Mouse (Mus musculus) MEL (cell line): ENCODE measurements at regions not wholly inside any gene's neighbourhood (a gene's known extent, or its start where the extent isn't known, plus 50 kb on each side); places are given as distances from the start of the nearest gene placed in this dataset.

Experiments
- DNase-seq: peaks from one replicate; pipeline ENCODE4 v3.0.0; 2011; ENCODE audit warnings: low read depth, low spot score
- H3K27ac ChIP-seq: 2 replicates; pipeline ENCODE4 v1.5.1; 2012; ENCODE audit warnings: low read depth, mild to moderate bottlenecking, control low read depth, low read length, moderate library complexity; ENCODE audit not compliant: control insufficient read depth
- H3K27me3 ChIP-seq, 2 experiments: fragments of 150-350 bp in 1 of 2; sonication (generic) in 1 of 2; 2 replicates each; pipeline ENCODE4 v1.6.1; 2012; ENCODE audit warnings: low read length in 2 of 2, mild to moderate bottlenecking in 2 of 2, improper control_type of control experiment in 1 of 2, moderate library complexity in 1 of 2; ENCODE audit not compliant: insufficient read depth in 2 of 2, control insufficient read depth in 1 of 2
- H3K36me3 ChIP-seq, 2 experiments: 2 replicates each; pipeline ENCODE4 v1.6.1; 2012 to 2014; ENCODE audit warnings: low read length in 2 of 2, improper control_type of control experiment in 1 of 2, inconsistent platforms in 1 of 2, mild to moderate bottlenecking in 1 of 2; ENCODE audit not compliant: insufficient read depth in 2 of 2, control insufficient read depth in 1 of 2
- H3K4me1 ChIP-seq, 2 experiments: fragments of 150-350 bp in 1 of 2; sonication (generic) in 1 of 2; 2 replicates each; pipeline ENCODE4 v1.6.1; 2012; ENCODE audit warnings: low read length in 2 of 2, improper control_type of control experiment in 1 of 2, mild to moderate bottlenecking in 1 of 2; ENCODE audit not compliant: insufficient read depth in 2 of 2, control insufficient read depth in 1 of 2
- H3K4me3 ChIP-seq, 2 experiments: fragments of 150-350 bp in 1 of 2; sonication (generic) in 1 of 2; 2 replicates each; pipeline ENCODE4 v1.5.1; 2012; ENCODE audit warnings: low read depth in 2 of 2, low read length in 2 of 2, mild to moderate bottlenecking in 2 of 2, moderate library complexity in 2 of 2, control low read depth in 1 of 2, improper control_type of control experiment in 1 of 2; ENCODE audit not compliant: control insufficient read depth in 1 of 2, insufficient read depth in 1 of 2
- H3K79me2 ChIP-seq: 2 replicates; pipeline ENCODE4 v1.6.1; 2012; ENCODE audit warnings: mild to moderate bottlenecking, low read length, moderate library complexity; ENCODE audit not compliant: control insufficient read depth, poor library complexity, insufficient read depth
- H3K9ac ChIP-seq: 2 replicates; pipeline ENCODE4 v1.6.1; 2012; ENCODE audit warnings: low read depth, mild to moderate bottlenecking, control low read depth, low read length, moderate library complexity; ENCODE audit not compliant: control insufficient read depth, poor library complexity, severe bottlenecking
- H3K9me3 ChIP-seq: fragments of 150-350 bp; sonication (generic); replicated peaks from 2 replicates; pipeline ENCODE4 v1.6.1; 2012; ENCODE audit warnings: mild to moderate bottlenecking, low read length, improper control_type of control experiment, moderate library complexity; ENCODE audit not compliant: insufficient read depth
- CHD1 ChIP-seq: IDR thresholded peaks from 2 replicates; pipeline ENCODE4 v1.6.1; 2012; ENCODE audit warnings: low read depth, mild to moderate bottlenecking, inconsistent platforms, low read length, improper control_type of control experiment
- CHD2 ChIP-seq: IDR thresholded peaks from 2 replicates; pipeline ENCODE4 v1.6.1; 2011; ENCODE audit warnings: low read length, improper control_type of control experiment
- E2F4 ChIP-seq: IDR thresholded peaks from 2 replicates; pipeline ENCODE4 v1.6.1; 2011; ENCODE audit warnings: low read depth, low read length, improper control_type of control experiment, borderline replicate concordance
- ELF1 ChIP-seq: IDR thresholded peaks from 2 replicates; pipeline ENCODE4 v1.6.1; 2014; ENCODE audit warnings: low read depth, mild to moderate bottlenecking, inconsistent platforms, low read length, improper control_type of control experiment, moderate library complexity
- EP300 ChIP-seq, 2 experiments: IDR thresholded peaks; 2 replicates each; pipeline ENCODE4 v1.6.1; 2011; ENCODE audit warnings: improper control_type of control experiment in 2 of 2, low read length in 2 of 2, low read depth in 1 of 2, mild to moderate bottlenecking in 1 of 2
- GATA1 ChIP-seq: IDR thresholded peaks from 2 replicates; pipeline ENCODE4 v1.6.1; 2011; ENCODE audit warnings: low read depth, low read length, improper control_type of control experiment
- HCFC1 ChIP-seq: IDR thresholded peaks from 2 replicates; pipeline ENCODE4 v1.6.1; 2012; ENCODE audit warnings: low read depth, mild to moderate bottlenecking, inconsistent platforms, low read length, improper control_type of control experiment, moderate library complexity
- JUND ChIP-seq: IDR thresholded peaks from 2 replicates; pipeline ENCODE4 v1.6.1; 2011; ENCODE audit warnings: low read depth, mild to moderate bottlenecking, improper control_type of control experiment, low read length
- KAT2A ChIP-seq: conservative IDR thresholded peaks from 2 replicates; pipeline ENCODE4 v1.6.1; 2012; ENCODE audit warnings: low read depth, low read length, improper control_type of control experiment, inconsistent platforms
- MAX ChIP-seq: IDR thresholded peaks from 2 replicates; pipeline ENCODE4 v1.6.1; 2011; ENCODE audit warnings: low read length, improper control_type of control experiment
- MAZ ChIP-seq: IDR thresholded peaks from 2 replicates; pipeline ENCODE4 v1.6.1; 2012; ENCODE audit warnings: low read depth, mild to moderate bottlenecking, inconsistent platforms, low read length, improper control_type of control experiment
- MYB ChIP-seq: IDR thresholded peaks from 2 replicates; pipeline ENCODE4 v1.6.1; 2011; ENCODE audit warnings: mild to moderate bottlenecking, low read depth, low read length, improper control_type of control experiment
- NELFE ChIP-seq: IDR thresholded peaks from 2 replicates; pipeline ENCODE4 v1.6.1; 2011; ENCODE audit warnings: low read depth, low read length, improper control_type of control experiment
- POLR2A ChIP-seq, 2 experiments: IDR thresholded peaks; 2 replicates each; pipeline ENCODE4 v1.6.1; 2011 to 2012; ENCODE audit warnings: low read length in 2 of 2, mild to moderate bottlenecking in 2 of 2, control low read depth in 1 of 2, improper control_type of control experiment in 1 of 2, low read depth in 1 of 2, moderate library complexity in 1 of 2; ENCODE audit not compliant: control insufficient read depth in 1 of 2, insufficient read depth in 1 of 2, poor library complexity in 1 of 2
- RAD21 ChIP-seq: IDR thresholded peaks from 2 replicates; pipeline ENCODE4 v1.6.1; 2011; ENCODE audit warnings: mild to moderate bottlenecking, low read depth, low read length, improper control_type of control experiment
- RCOR1 ChIP-seq: IDR thresholded peaks from 2 replicates; pipeline ENCODE4 v1.6.1; 2012; ENCODE audit warnings: low read depth, mild to moderate bottlenecking, inconsistent platforms, low read length, improper control_type of control experiment
- TAL1 ChIP-seq: IDR thresholded peaks from 2 replicates; pipeline ENCODE4 v1.6.1; 2012; ENCODE audit warnings: mild to moderate bottlenecking, inconsistent platforms, low read length, moderate library complexity, mixed read lengths
- TBP ChIP-seq: IDR thresholded peaks from 2 replicates; pipeline ENCODE4 v1.8.0; 2011; ENCODE audit warnings: low read depth, low read length, improper control_type of control experiment
- USF2 ChIP-seq, 2 experiments: IDR thresholded peaks; 2 replicates each; pipeline ENCODE4 v1.6.1; 2011 to 2012; ENCODE audit warnings: improper control_type of control experiment in 2 of 2, low read length in 2 of 2, borderline replicate concordance in 1 of 2, inconsistent platforms in 1 of 2, low read depth in 1 of 2, mild to moderate bottlenecking in 1 of 2; ENCODE audit not compliant: insufficient read depth in 1 of 2
- ZNF384 ChIP-seq: IDR thresholded peaks from 2 replicates; pipeline ENCODE4 v1.6.1; 2012; ENCODE audit warnings: low read depth, mild to moderate bottlenecking, inconsistent platforms, low read length, improper control_type of control experiment

DNA sequence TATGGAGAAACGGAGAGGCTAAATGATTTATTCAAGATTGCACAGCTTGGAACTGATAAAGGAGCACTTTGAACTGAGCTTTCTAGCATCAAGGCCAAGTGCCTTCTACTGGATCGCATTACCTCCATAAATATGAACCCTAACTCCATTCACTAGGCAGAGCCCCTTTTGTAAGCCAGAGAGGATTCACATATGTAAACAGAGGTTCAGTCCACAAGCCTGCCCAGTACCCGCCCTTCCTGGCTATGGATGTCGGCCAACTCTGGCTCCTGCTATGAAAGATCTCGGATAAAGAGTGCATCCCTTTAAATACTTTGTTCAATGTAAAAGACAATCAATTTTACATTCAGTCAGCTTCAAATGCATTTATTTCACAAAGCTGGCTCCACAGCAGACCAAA is 215.8 kb downstream of the Insig2 start:
- Histone ChIP-seq H3K27me3 (no peaks in the 10 kb centered on the region), H3K36me3 (no peaks in the 10 kb centered on the region), H3K9me3 (no peaks in the 10 kb centered on the region), H3K27ac (no peak overlapping the region), H3K4me1 (no peaks in the 10 kb centered on the region), H3K9ac (no peak overlapping the region), H3K79me2 (no peaks in the 10 kb centered on the region), H3K4me3 (no peak overlapping the region)
- TF ChIP-seq EP300 (IDR thresholded peaks at IDR 0.05; ENCODE audit: low read depth in 1 of 2, low read length in 2 of 2): no peak
- DNase-seq: no peak

DNA sequence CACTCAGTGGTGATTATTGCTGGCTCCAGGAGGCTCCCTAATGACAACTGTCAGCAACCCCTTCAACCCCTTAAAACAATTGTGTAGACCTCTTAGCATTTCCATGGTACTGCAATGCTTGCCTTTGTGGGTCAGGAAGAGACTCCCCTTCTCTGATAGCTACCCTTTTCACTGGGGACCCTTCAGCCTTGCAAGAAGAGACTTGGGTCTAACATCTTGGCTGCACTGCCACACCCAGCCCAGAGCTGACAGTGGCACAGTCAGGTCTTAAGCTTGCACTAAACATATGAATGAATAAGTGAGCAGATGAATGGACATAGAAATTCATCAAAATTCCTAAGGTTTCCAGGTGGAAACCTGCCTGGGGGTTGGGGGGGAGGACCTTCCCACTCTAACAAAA is 209.0 kb downstream of the Insig2 start:
- no peak for TF ChIP-seq TAL1
- TF ChIP-seq E2F4: no peak
- no peak for TF ChIP-seq HCFC1
- TF ChIP-seq POLR2A (IDR thresholded peaks at IDR 0.05; ENCODE audit: control insufficient read depth in 1 of 2, insufficient read depth in 1 of 2, low read depth in 1 of 2, low read length in 2 of 2, poor library complexity in 1 of 2): no peak
- TF ChIP-seq MYB: no peak
- TF ChIP-seq ZNF384: no peak
- TF ChIP-seq NELFE: no peak
- TF ChIP-seq RAD21: no peak
- TF ChIP-seq JUND: no peak
- TF ChIP-seq MAX: no peak
- TF ChIP-seq GATA1: no peak
- TF ChIP-seq TBP: no peak
- TF ChIP-seq MAZ: no peak
- TF ChIP-seq CHD1: no peak
- no peak for TF ChIP-seq KAT2A
- TF ChIP-seq CHD2: no peak
- no peak for TF ChIP-seq USF2 (IDR thresholded peaks at IDR 0.05; ENCODE audit: borderline replicate concordance in 1 of 2, insufficient read depth in 1 of 2, low read depth in 1 of 2, low read length in 2 of 2)
- TF ChIP-seq RCOR1: no peak
- TF ChIP-seq ELF1: no peak
- no peak for TF ChIP-seq EP300 (IDR thresholded peaks at IDR 0.05; ENCODE audit: low read depth in 1 of 2, low read length in 2 of 2)
- Histone ChIP-seq H3K79me2 (no peaks in the 10 kb centered on the region), H3K9me3 (no peaks in the 10 kb centered on the region), H3K36me3 (no peaks in the 10 kb centered on the region), H3K27ac (no peak overlapping the region), H3K4me3 (no peak overlapping the region), H3K9ac (no peak overlapping the region), H3K27me3 (no peaks in the 10 kb centered on the region), H3K4me1 (no peaks in the 10 kb centered on the region)
- no peak for DNase-seq
